Mouse (Mus musculus) urinary bladder, adult 2 months (tissue): Measurements from ENCODE around the gene Ankrd13a. TPM values are rescaled to one million over a fixed set of nuclear protein-coding genes. Genes with fewer than 3 reads are reported as not detected.
"Not testable (repeated sequence)": the region's sequence is repeated elsewhere in the genome, so short reads cannot be mapped to it uniquely, and the experiment has no call there.

Experiments used
- DNase-seq: peaks from one replicate; pipeline ENCODE4 v3.0.0; 2022; ENCODE audit warnings: low spot score
- polyA plus RNA-seq: library from polyadenylated mRNA; depleted of rRNA; stranded (reverse); fragments of >200 nt; gene quantifications from 2 replicates; pipeline ENCODE4 v1.2.3, GENCODE M21; 2012; rRNA removed

The Ankrd13a gene
- polyA plus RNA-seq, 1 experiment = 55.6 TPM

DNA sequence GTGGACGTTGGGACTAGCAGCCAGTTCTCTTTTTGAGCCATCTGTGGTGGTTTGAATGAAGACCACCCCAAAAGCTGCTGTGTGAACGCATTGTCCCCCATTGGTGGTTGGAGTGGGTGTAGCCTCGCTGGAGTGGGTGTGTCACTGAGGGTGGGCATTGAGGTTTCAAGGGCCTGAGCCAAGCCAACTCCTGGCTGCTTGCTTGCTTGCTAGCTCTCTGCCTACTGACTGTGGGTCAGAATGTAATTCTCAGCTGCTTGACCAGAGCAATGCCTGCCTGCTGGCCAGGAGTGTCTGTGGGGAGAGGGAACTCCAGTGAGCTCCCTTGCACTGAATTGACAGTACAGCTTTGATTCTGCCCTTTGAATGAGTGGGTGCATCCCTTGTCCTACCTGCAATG is 55.3 kb downstream of the Ankrd13a start:
- no peak for DNase-seq

GRCm38 (mm10) chr5:114836886-114837285 is 62.4 kb downstream of the Ankrd13a start:
- no peak for DNase-seq

DNA sequence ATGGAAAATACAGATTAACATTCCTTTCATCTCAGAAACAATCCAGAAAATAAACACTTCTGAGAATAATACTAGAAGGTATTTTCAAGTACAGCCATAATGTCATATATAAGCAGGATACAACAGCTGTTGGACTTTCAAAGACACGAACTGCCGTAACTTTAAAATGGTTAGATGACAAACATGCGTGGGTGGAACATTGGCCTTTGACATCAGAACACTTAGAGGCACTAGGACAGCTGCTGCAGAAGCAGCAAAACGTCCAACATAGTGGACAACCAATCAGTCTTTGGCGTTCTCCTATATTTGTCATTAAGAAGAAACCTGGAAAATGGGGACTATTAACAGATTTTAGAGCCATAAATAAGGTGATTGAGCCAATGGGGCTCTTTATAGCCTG is 66.0 kb downstream of the Ankrd13a start:
- not testable (repeated sequence) for DNase-seq

- DNase-seq = not testable (repeated sequence)
Observed at GRCm38 (mm10) chr5:114842155-114842554, 67.7 kb downstream of the Ankrd13a start.

DNA sequence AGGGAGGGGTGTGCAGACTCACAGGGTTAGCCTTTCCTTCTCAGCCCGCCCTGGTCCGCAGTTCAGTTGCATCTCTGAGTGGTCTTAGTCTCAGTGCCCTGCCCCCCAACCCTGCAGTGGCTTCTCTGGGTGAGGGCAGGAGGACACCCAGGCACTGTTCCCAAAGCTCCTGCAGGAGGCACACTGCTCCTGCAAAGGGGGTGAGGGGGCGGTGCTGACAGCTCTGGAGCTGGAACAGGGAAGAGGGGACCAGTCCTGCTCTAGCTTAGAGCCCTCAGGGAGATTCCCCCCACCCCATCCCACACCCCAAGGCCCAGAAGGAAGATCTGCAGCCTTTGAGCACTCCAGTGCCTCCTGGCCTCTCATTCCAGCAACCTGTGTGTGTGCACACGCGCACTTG is 68.2 kb downstream of the Ankrd13a start:
- DNase-seq = no peak

GRCm38 (mm10) chr5:114844371-114844770 is 69.9 kb downstream of the Ankrd13a start:
- DNase-seq = not testable (repeated sequence)

DNA sequence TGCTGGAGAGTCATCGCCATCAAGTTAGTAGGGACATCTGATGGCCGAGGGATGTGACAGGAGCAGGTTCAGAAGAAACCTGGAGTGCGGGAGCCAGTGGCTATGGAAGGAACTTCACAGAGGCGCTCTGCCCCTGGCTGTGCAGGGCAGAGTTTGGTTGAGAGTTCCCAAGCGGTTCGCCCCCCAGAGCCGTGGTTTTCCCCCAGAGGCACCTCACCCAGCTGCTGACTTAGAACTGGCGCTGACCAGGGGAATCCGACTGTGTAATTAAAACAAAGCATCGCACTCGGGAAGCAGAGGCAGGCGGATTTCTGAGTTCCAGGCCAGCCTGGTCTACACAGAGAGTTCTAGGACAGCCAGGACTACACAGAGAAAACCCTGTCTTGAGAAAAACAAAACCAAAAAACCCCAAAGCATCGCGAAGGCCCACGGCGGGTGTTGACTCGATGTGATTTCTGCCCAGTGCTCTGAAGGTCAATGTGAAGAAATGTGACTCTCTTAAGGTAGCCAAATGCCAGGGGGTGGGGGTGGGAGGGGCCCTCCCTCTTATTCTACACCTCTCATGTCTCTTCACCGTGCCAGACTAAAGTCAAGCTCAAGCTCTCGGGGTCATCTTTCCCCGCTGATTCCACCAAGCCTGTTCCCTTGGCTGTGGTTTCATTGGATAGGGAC is 77.2 kb downstream of the Ankrd13a start:
- no peak for DNase-seq

DNA sequence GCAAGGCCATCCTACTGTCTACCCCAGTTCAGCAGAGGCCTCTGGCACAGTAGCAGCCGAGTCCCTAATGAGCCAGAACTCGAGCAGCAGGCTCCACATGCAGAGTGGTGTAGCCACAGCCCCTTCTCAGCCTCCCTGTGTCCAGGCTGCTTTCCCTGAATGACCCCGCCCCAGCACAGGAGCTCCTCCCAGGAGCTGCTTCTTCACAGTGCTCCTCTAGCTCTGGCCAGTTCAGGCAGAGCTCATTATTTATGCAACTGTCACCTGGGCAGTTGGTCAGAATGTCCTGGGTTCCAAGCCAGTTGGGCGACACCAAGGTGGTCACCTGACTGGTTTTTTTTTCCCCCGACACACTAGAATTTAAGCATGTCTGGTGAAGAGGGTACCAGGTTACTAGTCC is 78.9 kb downstream of the Ankrd13a start, which contains the start of gene 4930519G04Rik:
4930519G04Rik (plus strand) TSS at position 301 of the 400 bp plus-strand sequence.
- DNase-seq = not testable (repeated sequence)

Other genes with a start within 250 kb of the Ankrd13a start
- 0.17 and 0.29 TPM in 2 replicates for gene Fam222a, start 206.7 kb upstream of the Ankrd13a start, polyA plus RNA-seq
- 58.9 and 66.3 TPM in 2 replicates for gene Trpv4, start 116.3 kb upstream of the Ankrd13a start, polyA plus RNA-seq
- gene Gltp, start 83.7 kb upstream of the Ankrd13a start, polyA plus RNA-seq = 172 and 192 TPM in 2 replicates
- gene Tchp, start 66.9 kb upstream of the Ankrd13a start, polyA plus RNA-seq = 24.0 and 24.4 TPM in 2 replicates
- 37.5 and 46.6 TPM in 2 replicates for gene Git2, start 840 bp downstream of the Ankrd13a start, polyA plus RNA-seq
- 46.2 and 54.9 TPM in 2 replicates for gene 1500011B03Rik, start 48.8 kb downstream of the Ankrd13a start, polyA plus RNA-seq
- not detected in 2 replicates for gene 4930519G04Rik, start 79.0 kb downstream of the Ankrd13a start, polyA plus RNA-seq
- 0.01 and 0.04 TPM in 2 replicates for gene Gm9936, start 84.0 kb downstream of the Ankrd13a start, polyA plus RNA-seq
- 30.2 and 36.0 TPM in 2 replicates for gene Oasl2, start 122.3 kb downstream of the Ankrd13a start, polyA plus RNA-seq
- gene Oasl1, start 148.6 kb downstream of the Ankrd13a start, polyA plus RNA-seq = 1.7 and 2.2 TPM in 2 replicates
- gene 2210016L21Rik, start 167.5 kb downstream of the Ankrd13a start, polyA plus RNA-seq = 36.2 and 37.4 TPM in 2 replicates
- gene Hnf1a, start 196.4 kb downstream of the Ankrd13a start, polyA plus RNA-seq = 0.06 and 0.09 TPM in 2 replicates
- 62.5 and 63.9 TPM in 2 replicates for gene Sppl3, start 236.5 kb downstream of the Ankrd13a start, polyA plus RNA-seq